Mouse (Mus musculus) cerebellum, adult 2 months (tissue): ENCODE results near the gene Tmem8b.

Experiments
- CTCF ChIP-seq: fragments of 200-500 bp; IDR thresholded peaks from 2 replicates; pipeline ENCODE4 v1.5.1; 2011; ENCODE audit warnings: low read depth, mild to moderate bottlenecking, control low read depth, low read length, moderate library complexity, borderline replicate concordance; ENCODE audit not compliant: insufficient read depth
- POLR2A ChIP-seq: fragments of 200-500 bp; IDR thresholded peaks from 2 replicates; pipeline ENCODE4 v1.6.1; 2011; ENCODE audit warnings: low read length, control low read depth, borderline replicate concordance; ENCODE audit not compliant: insufficient read depth

DNA sequence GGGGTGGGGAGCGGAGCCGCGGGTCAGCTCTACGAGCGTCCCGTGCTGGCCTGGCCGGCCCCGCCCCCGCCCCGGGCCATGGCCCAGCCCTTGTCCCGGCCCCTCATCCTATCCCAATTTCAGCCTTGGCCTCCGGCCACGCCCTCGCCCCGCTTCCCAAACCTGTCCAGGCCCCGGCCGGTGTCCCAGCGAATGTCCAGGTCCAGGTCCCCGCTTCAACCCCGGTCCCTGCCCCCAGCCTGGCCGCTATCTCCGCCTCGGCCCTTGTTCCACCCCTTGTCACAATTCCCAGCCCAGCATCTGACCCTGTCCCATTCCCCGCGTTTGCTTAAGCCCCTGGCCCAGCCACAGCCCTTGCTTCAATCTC lies 640 bp downstream of the Tmem8b start:
- TF ChIP-seq CTCF (no peak), POLR2A (no peak)
